Mouse (Mus musculus) C2C12 (cell line): ENCODE measurements around the gene Tacc2. TPM values are rescaled to one million over a fixed set of nuclear protein-coding genes. Genes with fewer than 3 reads are reported as not detected.
A peak's percentile ranks its signal among the peaks of the same experiment; 100 is the strongest.

Experiments used
- H3K27me3 ChIP-seq: one replicate; pipeline ENCODE4 v1.6.1; 2011; ENCODE audit not compliant: control insufficient read depth, insufficient read depth, insufficient read length
- H3K36me3 ChIP-seq: one replicate; pipeline ENCODE4 v1.6.1; 2011; ENCODE audit not compliant: control insufficient read depth, insufficient read depth
- H3K4me3 ChIP-seq: one replicate; pipeline ENCODE4 v1.5.1; 2011; ENCODE audit warnings: mild to moderate bottlenecking, control low read depth; ENCODE audit not compliant: poor library complexity, insufficient read depth, severe bottlenecking
- H3K79me2 ChIP-seq: one replicate; pipeline ENCODE4 v1.6.1; 2011; ENCODE audit not compliant: control insufficient read depth, insufficient read depth
- H3K79me3 ChIP-seq: one replicate; pipeline ENCODE4 v1.6.1; 2011; ENCODE audit warnings: low read depth, control low read depth
- H3ac ChIP-seq: one replicate; pipeline ENCODE3; 2011; ENCODE audit warnings: low read depth; ENCODE audit not compliant: control insufficient read depth, insufficient read length
- CEBPB ChIP-seq: IDR thresholded peaks from one replicate; pipeline ENCODE4 v1.6.1; 2011; ENCODE audit warnings: low read depth, mild to moderate bottlenecking, control low read depth, moderate library complexity
- CTCF ChIP-seq: IDR thresholded peaks from one replicate; pipeline ENCODE4 v1.5.1; 2011; ENCODE audit not compliant: control insufficient read depth, insufficient read depth, insufficient read length
- FOSL1 ChIP-seq: IDR thresholded peaks from one replicate; pipeline ENCODE4 v1.8.0; 2011; ENCODE audit warnings: mild to moderate bottlenecking, low read length; ENCODE audit not compliant: poor library complexity, insufficient read depth, severe bottlenecking
- MAX ChIP-seq: IDR thresholded peaks from one replicate; pipeline ENCODE4 v1.6.1; 2011; ENCODE audit warnings: mild to moderate bottlenecking, control low read depth
- MYOD1 ChIP-seq: IDR thresholded peaks from one replicate; pipeline ENCODE4 v1.6.1; 2011; ENCODE audit warnings: low read depth; ENCODE audit not compliant: control insufficient read depth, insufficient read length
- MYOG ChIP-seq: IDR thresholded peaks from one replicate; pipeline ENCODE4 v1.6.1; 2011; ENCODE audit not compliant: control insufficient read depth, insufficient read length; ENCODE audit errors: extremely low read depth
- USF1 ChIP-seq: IDR thresholded peaks from one replicate; pipeline ENCODE4 v1.6.1; 2011; ENCODE audit warnings: low read depth, mild to moderate bottlenecking, control low read depth, moderate library complexity
- polyA plus RNA-seq: library from polyadenylated mRNA; unstranded; fragments of >200 nt; fragmentation: generic; extraction: Trizol; gene quantifications from one replicate; pipeline ENCODE4 v1.2.1, GENCODE M21; 2012; ENCODE audit warnings: missing spikeins

Tacc2 gene
- polyA plus RNA-seq, 1 experiment = 44.8 TPM

GRCm38 (mm10) chr7:130764160-130764559 is 186.9 kb downstream of the Tacc2 start:
- TF ChIP-seq MYOG (no peak), MYOD1 (no peak), CEBPB (no peak), FOSL1 (no peak), USF1 (no peak), MAX (no peak), CTCF (no peak)
- no peak overlapping the region for H3ac ChIP-seq
- H3K79me2 ChIP-seq = no peaks in the 10 kb centered on the region
- H3K4me3 ChIP-seq = no peak overlapping the region
- no peaks in the 10 kb centered on the region for H3K27me3 ChIP-seq
- H3K79me3 ChIP-seq = no peaks in the 10 kb centered on the region
- peaks cover 12% of the 10 kb centered on the region for H3K36me3 ChIP-seq

GRCm38 (mm10) chr7:130766411-130767170 is 189.4 kb downstream of the Tacc2 start:
- Histone ChIP-seq H3K36me3 (peaks cover 12% of the 10 kb centered on the region), H3K79me2 (no peaks in the 10 kb centered on the region), H3K4me3 (no peak overlapping the region), H3K27me3 (no peaks in the 10 kb centered on the region), H3K79me3 (no peaks in the 10 kb centered on the region), H3ac (no peak overlapping the region)
- no peak for TF ChIP-seq MYOG
- no peak for TF ChIP-seq CEBPB
- TF ChIP-seq FOSL1 = no peak

- H3K36me3 ChIP-seq = peaks cover 12% of the 10 kb centered on the region
- H3K79me2 ChIP-seq = no peaks in the 10 kb centered on the region
- H3ac ChIP-seq = no peak overlapping the region
- no peak overlapping the region for H3K4me3 ChIP-seq
- H3K79me3 ChIP-seq = no peaks in the 10 kb centered on the region
- TF ChIP-seq CTCF (no peak), CEBPB (no peak), MYOG (no peak), USF1 (no peak), MYOD1 (no peak), MAX (no peak), FOSL1 (no peak)
- H3K27me3 ChIP-seq = no peaks in the 10 kb centered on the region
Measured at GRCm38 (mm10) chr7:130768151-130768550, 190.9 kb downstream of the Tacc2 start.

- H3K27me3 ChIP-seq = no peaks in the 10 kb centered on the region
Measured at GRCm38 (mm10) chr7:130770707-130771106, 193.5 kb downstream of the Tacc2 start.

GRCm38 (mm10) chr7:130773171-130773830 is 196.1 kb downstream of the Tacc2 start:
- Histone ChIP-seq H3K36me3 (no peaks in the 10 kb centered on the region), H3K4me3 (no peak overlapping the region), H3K79me2 (no peaks in the 10 kb centered on the region), H3K27me3 (no peaks in the 10 kb centered on the region), H3K79me3 (no peaks in the 10 kb centered on the region), H3ac (no peak overlapping the region)
- no peak for TF ChIP-seq MYOD1
- no peak for TF ChIP-seq FOSL1
- TF ChIP-seq MAX = no peak
- TF ChIP-seq CTCF = peak; percentile 50

More at GRCm38 (mm10) chr7:130770707-130771106, 193.5 kb downstream of the Tacc2 start:
- TF ChIP-seq MYOD1 (no peak), CTCF (peak; percentile 39)
- Histone ChIP-seq H3K79me2 (no peaks in the 10 kb centered on the region), H3ac (no peak overlapping the region), H3K4me3 (no peak overlapping the region), H3K36me3 (no peaks in the 10 kb centered on the region), H3K79me3 (no peaks in the 10 kb centered on the region)

GRCm38 (mm10) chr7:130773914-130774630 is 196.8 kb downstream of the Tacc2 start, which contains the start of gene Btbd16:
Btbd16 (plus strand) TSS chr7:130774069.
- Histone ChIP-seq H3ac (no peak within 1 kb of the TSS), H3K27me3 (no peaks in the 10 kb centered on the region), H3K36me3 (no peaks in the 10 kb centered on the region), H3K4me3 (no peak within 1 kb of the TSS), H3K79me3 (no peaks in the 10 kb centered on the region), H3K79me2 (no peaks in the 10 kb centered on the region)
- TF ChIP-seq USF1 = no peak
- no peak for TF ChIP-seq CEBPB
- no peak for TF ChIP-seq FOSL1
- TF ChIP-seq CTCF = no peak
- no peak for TF ChIP-seq MYOD1
- no peak for TF ChIP-seq MAX
